Mouse (Mus musculus) ES-CJ7 (cell line): ENCODE data around the gene Scgb2a2.
"Not testable (repeated sequence)": the region's sequence is repeated elsewhere in the genome, so short reads cannot be mapped to it uniquely, and the experiment has no call there.

Experiments used
- DNase-seq: peaks from one replicate; pipeline ENCODE4 v3.0.0; 2011; ENCODE audit warnings: low read depth, low spot score

Gene Scgb2a2

DNA sequence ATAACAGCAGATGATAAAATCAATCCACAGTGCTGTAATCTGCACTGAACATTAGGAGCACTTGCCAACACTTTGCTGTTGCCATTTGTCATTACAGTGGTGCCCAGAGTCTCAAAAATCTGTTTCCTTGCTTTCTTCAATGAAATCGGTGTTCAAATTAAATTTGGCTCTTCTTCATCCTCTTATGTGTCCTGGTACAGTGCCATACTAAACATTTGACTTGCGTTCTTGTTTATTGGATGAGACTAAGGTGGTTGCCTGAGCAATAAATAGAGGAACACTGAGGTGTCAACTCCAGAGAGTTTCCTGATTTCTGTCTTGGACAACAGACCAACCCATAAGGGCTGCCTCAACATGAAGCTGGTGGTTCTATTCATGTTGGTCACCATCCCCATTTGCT is at the start of gene Scgb2a2:
Gene Scgb2a2 (plus strand): TSS at position 301 of the 400 bp plus-strand sequence.
- no peak for DNase-seq

DNA sequence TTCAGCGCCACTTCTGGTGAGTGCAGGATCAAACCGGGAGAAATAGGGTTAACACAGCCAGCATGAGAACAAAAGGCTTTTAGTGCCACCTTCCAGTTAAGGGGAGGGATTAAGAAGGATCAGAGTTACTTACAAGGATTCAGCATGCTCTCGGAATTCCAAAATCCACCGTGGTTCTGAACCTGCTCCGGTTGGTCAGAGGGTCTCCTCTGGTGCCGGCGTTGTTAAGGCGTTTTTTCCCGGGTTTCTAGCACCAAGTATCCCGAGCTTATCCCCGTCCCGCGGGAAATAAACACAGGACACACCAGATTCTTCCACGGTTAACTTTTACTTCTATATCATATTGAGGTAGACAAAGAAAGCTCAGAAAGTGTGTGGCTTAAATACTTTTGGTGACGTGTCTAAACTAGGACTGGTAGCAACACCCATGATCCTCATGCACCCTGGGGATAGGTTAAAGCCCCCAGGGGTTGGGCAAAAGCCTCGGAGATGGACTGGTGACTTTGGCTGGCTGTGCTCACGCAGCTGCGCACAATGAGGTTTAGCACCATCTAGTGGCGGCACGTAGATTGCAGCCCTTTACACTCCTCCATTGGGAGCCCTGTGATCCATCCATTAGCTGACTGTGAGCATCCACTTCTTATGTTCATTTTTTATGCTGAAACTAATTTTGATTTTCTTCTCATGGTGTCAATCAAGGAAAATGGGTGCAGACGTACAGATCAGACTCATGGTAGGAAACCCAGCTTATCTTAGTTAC is 10.6 kb upstream of the Scgb2a2 start:
- not testable (repeated sequence) for DNase-seq

DNA sequence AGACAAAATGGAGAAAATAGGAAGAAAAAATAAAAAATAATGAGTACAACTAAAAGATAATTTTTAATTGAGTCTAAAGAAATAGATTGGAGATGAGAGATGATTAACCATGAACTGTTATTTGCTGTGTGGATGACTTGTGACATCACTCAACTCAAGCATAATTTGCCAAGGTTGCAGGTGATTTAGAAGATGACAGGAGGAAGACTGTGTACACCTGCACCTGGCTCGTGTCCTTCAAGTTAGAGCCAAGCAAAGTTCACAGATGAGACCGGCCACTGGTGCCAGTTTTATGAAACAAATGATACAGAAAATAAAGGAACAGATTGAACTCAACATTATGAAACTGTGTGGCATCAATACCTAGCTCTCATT is 10.0 kb upstream of the Scgb2a2 start:
- DNase-seq, result no peak

DNA sequence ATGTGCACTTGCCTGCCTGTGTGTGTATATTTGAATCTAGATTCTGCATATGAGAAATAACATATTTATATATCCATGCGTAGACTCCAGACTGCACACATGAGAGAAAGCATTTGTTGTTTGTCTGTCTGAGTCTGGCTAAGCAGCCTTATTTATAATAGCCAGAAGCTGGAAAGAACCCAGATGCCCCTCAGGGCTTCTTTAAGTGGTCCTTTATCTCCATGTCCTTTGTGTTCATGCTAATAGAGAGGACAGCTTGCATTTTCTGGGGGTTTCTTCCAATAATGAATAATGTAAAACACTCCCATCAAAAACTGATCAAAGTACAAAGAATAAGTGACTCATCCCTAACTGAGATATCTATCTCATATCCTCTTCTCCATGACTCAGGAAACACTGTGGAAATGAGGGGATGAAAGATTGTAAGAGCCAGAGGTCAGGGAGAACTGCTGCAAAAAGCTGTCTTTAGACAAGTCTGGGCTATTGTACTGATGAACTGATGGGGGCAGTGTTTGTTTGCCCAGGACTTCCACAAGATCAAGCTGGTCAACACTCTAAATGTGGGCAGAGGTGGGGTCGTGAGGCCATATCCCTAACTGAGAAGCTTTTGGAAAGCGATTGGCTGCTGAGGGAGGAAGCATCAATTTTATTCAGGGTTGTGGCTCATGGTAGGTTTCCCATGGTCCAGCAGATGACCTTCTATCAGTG is 2.2 kb downstream of the Scgb2a2 start:
- DNase-seq, result peak; percentile 23

DNA sequence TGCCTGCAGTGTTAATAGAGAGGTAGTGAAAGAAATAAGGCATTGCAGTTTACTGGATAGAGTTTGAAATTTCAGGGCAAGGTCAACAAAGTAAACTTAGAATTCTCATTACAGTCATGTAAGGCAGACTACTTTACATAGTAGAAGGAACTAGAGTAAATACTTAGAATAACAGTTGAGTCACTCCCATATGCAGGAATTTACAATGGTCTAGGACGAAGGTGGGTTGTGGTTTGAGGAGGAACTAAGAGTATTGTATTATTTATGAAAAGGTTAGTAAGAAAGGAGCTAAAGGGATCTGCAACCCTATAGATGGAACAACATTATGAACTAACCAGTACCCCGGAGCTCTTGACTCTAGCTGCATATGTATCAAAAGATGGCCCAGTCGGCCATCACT is 13.5 kb downstream of the Scgb2a2 start:
- DNase-seq, result peak; percentile 57

DNA sequence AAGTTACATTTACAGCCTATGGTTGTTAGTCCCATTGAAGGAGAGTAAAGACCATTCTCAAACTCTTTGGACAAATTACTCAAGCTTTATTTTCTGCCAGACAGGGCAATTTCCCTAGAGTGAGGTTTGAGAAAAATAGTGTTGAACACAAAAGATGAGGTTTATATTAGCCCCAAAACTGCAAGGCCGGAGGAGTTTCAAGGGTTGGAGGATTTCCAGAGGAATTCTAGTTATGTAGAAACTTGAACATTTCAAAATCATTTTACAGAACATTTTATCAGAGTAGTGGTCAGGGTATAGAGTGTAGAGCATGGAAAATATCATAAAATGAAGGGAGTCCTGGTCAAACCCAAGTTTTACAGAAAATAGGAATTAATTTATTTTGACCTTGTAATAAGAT is 17.5 kb downstream of the Scgb2a2 start:
- DNase-seq, result no peak

DNA sequence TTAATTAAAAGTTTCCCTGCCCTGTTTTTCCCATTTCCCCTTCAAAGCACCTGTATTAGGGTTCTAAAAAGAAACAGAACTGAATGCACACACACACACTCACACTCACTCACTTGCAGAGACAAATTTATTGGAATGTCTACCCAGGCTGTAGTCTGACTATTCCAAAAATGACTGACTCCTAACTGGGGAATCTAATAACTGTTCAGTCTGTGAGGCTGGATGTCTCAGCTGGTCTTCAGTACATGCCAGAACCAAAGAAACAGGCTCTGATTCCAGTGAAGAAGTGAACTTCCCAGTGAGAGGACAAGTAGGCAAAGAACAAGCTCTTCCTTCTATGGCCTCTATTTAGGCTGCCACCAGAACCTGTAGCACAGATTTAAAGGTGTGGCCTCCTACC is 18.1 kb downstream of the Scgb2a2 start:
- DNase-seq, result no peak

DNA sequence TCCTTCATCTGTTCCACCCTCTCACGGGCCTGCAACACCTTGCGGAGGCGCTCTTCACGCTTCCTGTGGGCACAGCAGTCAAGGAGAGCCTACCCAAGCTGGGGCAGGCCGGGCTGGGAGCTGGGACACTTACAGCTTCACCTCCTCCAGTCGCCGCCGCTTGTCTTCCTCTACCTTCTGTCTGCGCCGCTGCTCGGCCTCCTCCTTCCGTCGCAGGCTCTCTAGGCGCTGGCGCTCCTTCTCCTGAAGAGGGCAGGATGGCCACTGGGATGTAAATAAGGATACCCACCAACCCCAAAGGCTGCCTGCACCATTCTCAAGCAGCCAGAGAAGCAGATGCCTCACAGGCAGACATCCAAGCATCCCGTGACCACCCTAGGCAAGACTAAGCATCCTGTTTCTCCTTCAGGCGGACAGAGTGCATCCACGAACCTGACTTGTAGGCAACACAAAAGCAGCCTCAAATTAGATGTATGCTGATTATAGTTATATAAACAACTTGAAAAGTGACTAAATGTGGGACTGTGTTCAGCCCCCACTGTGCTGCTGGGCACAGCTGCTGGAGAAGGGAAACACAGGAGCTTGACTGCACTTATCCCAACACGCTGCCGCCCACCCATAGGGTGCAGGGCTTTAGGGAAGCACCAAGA is 30.9 kb downstream of the Scgb2a2 start:
- no peak for DNase-seq

DNA sequence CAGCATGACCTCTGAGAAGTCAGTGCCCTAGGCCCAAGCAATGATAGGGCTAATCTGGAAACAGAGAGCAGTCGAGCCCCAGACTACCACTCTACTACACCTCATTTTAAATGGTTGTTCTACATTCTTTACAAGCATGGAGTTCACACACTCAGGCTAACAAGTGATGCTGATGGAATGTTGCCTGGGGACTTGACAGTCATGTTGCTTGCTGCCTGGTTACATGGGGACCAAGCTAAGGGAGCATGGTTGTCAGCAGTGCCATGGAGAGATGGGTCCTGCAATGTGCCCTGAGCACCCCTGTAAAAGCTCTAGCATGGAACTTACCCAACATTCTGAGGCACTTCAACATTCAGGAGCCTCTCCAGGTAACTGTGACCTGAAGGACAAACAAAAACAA is 39.0 kb downstream of the Scgb2a2 start:
- no peak for DNase-seq

DNA sequence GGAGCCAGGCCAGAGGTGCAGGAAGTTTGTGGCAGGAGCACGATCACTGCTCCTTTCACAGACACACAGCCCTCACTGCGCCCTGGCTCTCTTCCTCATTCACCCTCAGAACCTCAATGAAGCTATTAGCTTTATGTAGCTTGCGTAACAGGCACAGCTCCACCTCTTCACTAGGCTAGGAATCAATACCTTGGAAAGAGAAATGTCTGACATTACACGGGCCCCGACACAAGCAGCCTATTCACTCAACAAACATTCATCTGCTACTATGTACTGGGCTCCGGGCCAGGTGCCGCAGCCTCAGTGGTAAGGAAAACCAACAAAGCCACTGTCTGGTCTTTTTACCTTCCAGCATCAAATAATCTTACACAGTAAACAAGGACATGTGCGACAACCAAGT is 39.4 kb downstream of the Scgb2a2 start:
- DNase-seq, result no peak

DNA sequence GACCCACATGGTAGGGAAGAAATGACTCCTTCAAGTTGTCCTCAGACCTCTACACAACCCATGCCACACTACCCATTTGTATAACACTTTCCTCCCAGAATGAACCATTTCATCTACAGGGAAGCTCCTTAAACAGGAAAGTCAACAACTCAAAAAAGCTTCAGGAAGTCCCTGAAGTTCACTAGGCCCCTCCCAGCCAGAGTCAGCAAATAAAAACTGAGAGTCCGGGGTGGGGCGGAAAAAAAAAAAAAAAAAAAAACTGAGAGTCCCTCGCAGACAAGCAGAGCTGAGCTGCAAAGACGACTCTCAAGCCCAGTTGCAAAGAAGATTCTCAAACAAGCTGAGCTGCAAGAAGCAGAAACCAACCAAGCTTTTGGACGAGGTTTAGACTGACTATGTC is 48.7 kb downstream of the Scgb2a2 start:
- DNase-seq, result no peak

DNA sequence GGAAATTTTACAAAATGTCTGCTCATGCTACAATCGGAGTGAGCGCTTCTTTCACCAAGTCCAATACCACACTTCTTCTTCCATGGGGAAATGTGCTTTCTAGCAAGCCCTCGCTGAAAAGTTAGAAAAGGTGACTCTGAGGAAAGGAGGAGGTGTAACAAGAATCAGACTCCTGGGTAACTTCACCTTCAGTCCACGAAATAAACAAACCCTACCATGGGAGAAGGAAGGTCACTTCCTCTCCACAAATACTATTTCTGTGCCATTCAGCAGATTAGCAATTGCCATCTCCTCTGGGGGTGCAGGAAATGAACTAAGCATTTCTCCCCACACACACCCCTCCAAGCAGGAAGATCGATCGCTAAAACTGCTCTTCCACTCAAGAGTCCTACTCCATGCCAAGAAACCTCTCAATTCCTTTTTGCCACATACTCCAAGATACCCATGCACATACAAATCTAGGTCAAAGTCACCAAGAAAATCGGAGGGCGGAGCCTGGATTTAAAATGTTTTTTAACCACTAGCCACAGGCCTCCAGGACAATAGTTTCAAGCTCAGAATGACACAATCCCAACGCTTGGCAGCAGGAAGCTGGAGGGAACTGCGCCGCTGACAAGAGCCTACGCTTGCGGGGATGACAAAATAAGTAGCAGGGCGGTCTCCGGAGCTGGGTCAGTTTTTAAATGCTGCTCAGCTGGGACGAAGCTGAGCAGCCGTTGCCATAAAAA is 51.1 kb downstream of the Scgb2a2 start:
- no peak for DNase-seq

DNA sequence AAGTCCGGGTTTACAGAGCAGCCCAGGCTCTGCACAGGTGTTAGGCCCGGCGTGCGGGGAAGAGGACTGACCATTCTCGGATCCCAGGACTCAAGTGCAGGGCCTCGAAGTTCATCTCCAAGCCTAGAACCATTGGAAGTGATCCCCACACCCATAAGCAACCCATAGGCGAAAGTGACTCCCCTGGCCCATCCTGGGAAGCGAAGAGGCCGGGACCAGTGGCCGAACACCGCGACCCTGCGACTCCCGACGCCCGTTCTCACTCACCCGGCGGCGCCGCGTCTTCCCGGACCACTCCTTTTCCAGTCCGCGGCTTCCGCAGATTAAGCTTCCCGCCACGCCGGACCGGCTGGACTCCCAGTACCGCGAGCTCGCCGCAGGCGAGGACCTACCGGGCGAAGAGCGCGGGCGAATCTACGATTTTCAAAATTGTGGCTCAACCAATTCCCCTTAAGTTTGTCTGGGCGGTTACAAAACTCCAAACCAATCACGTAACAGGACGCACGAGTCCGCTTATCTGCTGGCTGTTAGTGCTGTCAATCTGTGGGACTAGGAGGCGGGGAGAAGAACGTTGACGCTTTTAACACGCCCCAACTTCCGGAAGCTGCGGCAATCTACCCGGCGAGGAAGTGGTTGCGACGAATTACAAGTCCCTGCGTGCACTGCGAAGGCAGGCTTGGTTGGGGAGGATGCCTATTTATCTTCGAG is 51.9 kb downstream of the Scgb2a2 start, which contains the start of gene Incenp:
Gene Incenp (minus strand): TSS at position 480 of the 708 bp plus-strand sequence.
- peak; percentile 99 for DNase-seq

DNA sequence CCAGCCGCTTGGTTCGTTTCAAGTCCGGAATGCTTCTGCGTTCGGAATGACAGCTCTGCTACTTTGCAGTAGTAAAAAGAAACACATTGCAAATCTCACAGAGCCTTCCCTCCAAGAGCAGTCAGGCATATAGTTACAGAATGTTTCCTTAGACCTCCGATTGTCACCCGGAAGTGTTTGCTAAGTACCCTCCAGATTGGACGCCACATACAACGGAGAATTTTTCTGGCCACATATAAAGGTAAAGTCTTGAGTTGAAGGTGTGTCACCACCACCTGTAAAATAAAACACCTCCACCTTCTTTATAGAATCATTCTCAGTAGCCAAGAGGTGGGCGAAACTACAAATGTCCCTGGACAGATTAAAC is 52.4 kb downstream of the Scgb2a2 start:
- no peak for DNase-seq

DNA sequence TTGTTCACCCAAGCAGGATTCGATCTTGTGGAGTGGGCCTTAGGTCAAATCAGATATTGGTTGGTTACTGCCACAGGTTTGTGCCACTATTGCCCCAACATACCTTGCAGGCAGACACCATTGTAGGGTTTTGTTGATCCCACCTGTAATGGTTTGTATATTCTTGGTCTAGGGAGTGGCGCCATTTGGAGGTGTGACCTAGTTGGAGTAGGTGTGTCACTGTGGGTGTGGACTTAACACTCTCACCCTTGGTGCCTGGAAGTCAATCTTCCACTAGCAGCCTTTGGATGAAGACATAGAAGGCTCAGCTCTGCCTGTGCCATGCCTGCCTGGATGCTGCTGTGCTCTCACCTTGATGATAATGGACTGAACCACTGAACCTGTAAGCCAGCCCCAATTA is 53.3 kb downstream of the Scgb2a2 start:
- not testable (repeated sequence) for DNase-seq
